Mouse (Mus musculus): Measurements from ENCODE around the gene Clint1. TPM values are rescaled to one million over a fixed set of nuclear protein-coding genes. Genes with fewer than 3 reads are reported as not detected.

Gene Clint1
- polyA plus RNA-seq, 1 experiment, result 25.6 TPM

DNA sequence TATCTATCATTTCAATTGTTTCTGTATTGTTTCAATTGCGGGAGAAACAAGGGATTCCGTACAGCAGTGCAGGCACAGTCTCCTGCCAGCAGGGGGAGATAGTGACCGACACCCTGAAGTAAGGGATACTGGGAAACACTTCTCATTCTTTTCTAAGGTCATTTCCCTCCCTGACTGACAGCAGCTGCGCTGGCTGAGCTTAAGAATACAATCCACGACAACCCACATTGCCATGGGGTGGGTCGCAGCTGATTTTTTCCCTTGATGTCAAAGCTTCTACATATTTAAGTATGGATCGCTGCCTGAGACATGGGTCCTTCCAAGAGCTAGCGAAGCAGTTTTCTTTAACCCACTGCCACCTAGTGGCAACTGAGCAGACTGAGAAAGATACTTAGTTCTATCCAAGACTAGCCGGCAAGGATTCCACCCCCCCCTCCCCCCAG is 74.8 kb downstream of the Clint1 start:
- H3K4me1 ChIP-seq (ENCODE audit: control insufficient read depth, insufficient read depth, low read length), result no peaks in the 10 kb centered on the region
- H3K4me3 ChIP-seq (replicated peaks; ENCODE audit: control insufficient read depth, low read depth, low read length), result peak overlapping the region; percentile 60
- H3K27ac ChIP-seq (ENCODE audit: control insufficient read depth, insufficient read depth, low read depth, low read length, poor library complexity), result no peak overlapping the region
- WGBS, result under 1% methylated on average over 9 of the region's 9 CpGs
- TF ChIP-seq POLR2A (IDR thresholded peaks at IDR 0.05; ENCODE audit: borderline replicate concordance, control insufficient read depth, low read depth, low read length), result no peak
- TF ChIP-seq CTCF (IDR thresholded peaks at IDR 0.05; ENCODE audit: control insufficient read depth, insufficient read depth, low read length), result peak; percentile 92

DNA sequence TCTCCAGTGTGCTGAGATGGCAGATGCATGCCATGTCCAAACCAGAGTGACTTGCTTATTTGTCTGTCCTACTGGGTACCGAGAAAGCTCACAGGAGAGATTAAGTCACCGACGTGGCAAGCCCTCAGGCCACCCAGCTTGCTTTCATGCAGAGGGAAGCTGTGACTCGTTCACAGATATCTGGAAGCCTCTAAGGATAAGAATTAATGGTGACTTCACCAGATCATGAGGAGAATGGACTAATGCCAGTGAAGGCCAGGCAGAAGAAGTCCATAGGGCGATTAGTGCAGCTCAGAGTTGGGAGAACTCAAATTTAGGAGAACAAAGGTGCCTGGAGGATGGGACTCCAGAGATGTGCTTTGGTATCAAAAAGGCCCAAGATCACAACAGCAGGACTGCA is 75.6 kb downstream of the Clint1 start:
- 67% methylated on average over 5 of the region's 5 CpGs for WGBS
- no peak overlapping the region for H3K4me3 ChIP-seq (replicated peaks; ENCODE audit: control insufficient read depth, low read depth, low read length)
- no peaks in the 10 kb centered on the region for H3K4me1 ChIP-seq (ENCODE audit: control insufficient read depth, insufficient read depth, low read length)
- TF ChIP-seq CTCF (IDR thresholded peaks at IDR 0.05; ENCODE audit: control insufficient read depth, insufficient read depth, low read length) (no peak), POLR2A (IDR thresholded peaks at IDR 0.05; ENCODE audit: borderline replicate concordance, control insufficient read depth, low read depth, low read length) (no peak)
- H3K27ac ChIP-seq (ENCODE audit: control insufficient read depth, insufficient read depth, low read depth, low read length, poor library complexity), result no peak overlapping the region

DNA sequence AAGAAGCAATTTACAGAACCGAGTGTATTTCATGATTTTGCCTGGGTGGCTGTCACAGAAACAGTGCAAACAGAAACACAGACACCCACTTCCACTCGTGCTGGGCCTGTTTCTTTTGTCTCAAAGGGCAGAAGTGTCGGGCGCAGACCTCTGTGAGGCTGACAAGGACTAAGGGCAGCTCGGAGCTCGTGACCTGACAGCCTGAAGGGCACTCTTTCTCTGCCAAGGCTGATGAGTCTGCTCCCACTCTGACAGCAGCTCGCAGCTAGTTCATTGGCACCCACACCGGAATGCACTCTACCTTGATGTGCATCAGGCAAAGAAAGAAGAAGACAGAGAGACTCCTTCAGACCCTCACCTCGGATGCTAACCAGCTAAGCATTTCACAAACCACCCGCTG is 77.7 kb downstream of the Clint1 start:
- Histone ChIP-seq H3K27ac (ENCODE audit: control insufficient read depth, insufficient read depth, low read depth, low read length, poor library complexity) (no peak overlapping the region), H3K4me3 (replicated peaks; ENCODE audit: control insufficient read depth, low read depth, low read length) (no peak overlapping the region), H3K4me1 (ENCODE audit: control insufficient read depth, insufficient read depth, low read length) (no peaks in the 10 kb centered on the region)
- WGBS, result 85% methylated on average over 10 of the region's 10 CpGs
- no peak for TF ChIP-seq CTCF (IDR thresholded peaks at IDR 0.05; ENCODE audit: control insufficient read depth, insufficient read depth, low read length)
- TF ChIP-seq POLR2A (IDR thresholded peaks at IDR 0.05; ENCODE audit: borderline replicate concordance, control insufficient read depth, low read depth, low read length), result no peak

GRCm38 (mm10) chr11:45932771-45933170 is 80.9 kb downstream of the Clint1 start:
- no peak overlapping the region for H3K27ac ChIP-seq (ENCODE audit: control insufficient read depth, insufficient read depth, low read depth, low read length, poor library complexity)
- WGBS, result 89% methylated on average over 10 of the region's 10 CpGs
- no peaks in the 10 kb centered on the region for H3K4me1 ChIP-seq (ENCODE audit: control insufficient read depth, insufficient read depth, low read length)
- H3K4me3 ChIP-seq (replicated peaks; ENCODE audit: control insufficient read depth, low read depth, low read length), result no peak overlapping the region
- TF ChIP-seq POLR2A (IDR thresholded peaks at IDR 0.05; ENCODE audit: borderline replicate concordance, control insufficient read depth, low read depth, low read length), result no peak
- no peak for TF ChIP-seq CTCF (IDR thresholded peaks at IDR 0.05; ENCODE audit: control insufficient read depth, insufficient read depth, low read length)

DNA sequence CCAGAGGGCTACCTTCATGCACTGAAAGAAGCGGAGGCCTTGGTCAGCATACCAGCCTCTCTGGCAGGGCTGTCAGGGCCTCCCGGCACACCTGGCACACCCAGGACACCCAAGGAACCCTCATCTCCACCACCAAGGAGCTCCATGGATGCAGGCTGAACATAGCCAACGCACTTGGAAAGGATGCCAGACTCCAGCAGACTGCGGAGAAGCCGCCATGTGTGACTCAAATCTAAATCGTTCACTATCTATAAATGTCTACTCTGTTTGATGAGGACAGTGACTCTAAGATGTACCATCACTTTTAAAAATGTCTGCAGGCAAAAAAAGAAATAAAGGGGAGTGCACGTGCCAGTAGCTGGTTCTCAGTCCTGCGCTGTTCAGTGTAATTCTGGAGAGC is 85.6 kb downstream of the Clint1 start:
- WGBS, result 93% methylated on average over 8 of the region's 8 CpGs

GRCm38 (mm10) chr11:45938917-45939316 is 87.1 kb downstream of the Clint1 start:
- H3K4me1 ChIP-seq (ENCODE audit: control insufficient read depth, insufficient read depth, low read length), result peaks cover 1% of the 10 kb centered on the region; the same call in 1 of the 2 replicates
- TF ChIP-seq CTCF (IDR thresholded peaks at IDR 0.05; ENCODE audit: control insufficient read depth, insufficient read depth, low read length), result no peak
- no peak for TF ChIP-seq POLR2A (IDR thresholded peaks at IDR 0.05; ENCODE audit: borderline replicate concordance, control insufficient read depth, low read depth, low read length)
- no peak overlapping the region for H3K27ac ChIP-seq (ENCODE audit: control insufficient read depth, insufficient read depth, low read depth, low read length, poor library complexity)
- 50% methylated on average over 8 of the region's 8 CpGs for WGBS
- no peak overlapping the region for H3K4me3 ChIP-seq (replicated peaks; ENCODE audit: control insufficient read depth, low read depth, low read length)

More for the DNA sequence above, 85.6 kb downstream of the Clint1 start:
- Histone ChIP-seq H3K4me1 (ENCODE audit: control insufficient read depth, insufficient read depth, low read length) (no peaks in the 10 kb centered on the region; the same call in 1 of the 2 replicates), H3K27ac (ENCODE audit: control insufficient read depth, insufficient read depth, low read depth, low read length, poor library complexity) (no peak overlapping the region), H3K4me3 (replicated peaks; ENCODE audit: control insufficient read depth, low read depth, low read length) (no peak overlapping the region)
- TF ChIP-seq POLR2A (IDR thresholded peaks at IDR 0.05; ENCODE audit: borderline replicate concordance, control insufficient read depth, low read depth, low read length) (no peak), CTCF (IDR thresholded peaks at IDR 0.05; ENCODE audit: control insufficient read depth, insufficient read depth, low read length) (no peak)

DNA sequence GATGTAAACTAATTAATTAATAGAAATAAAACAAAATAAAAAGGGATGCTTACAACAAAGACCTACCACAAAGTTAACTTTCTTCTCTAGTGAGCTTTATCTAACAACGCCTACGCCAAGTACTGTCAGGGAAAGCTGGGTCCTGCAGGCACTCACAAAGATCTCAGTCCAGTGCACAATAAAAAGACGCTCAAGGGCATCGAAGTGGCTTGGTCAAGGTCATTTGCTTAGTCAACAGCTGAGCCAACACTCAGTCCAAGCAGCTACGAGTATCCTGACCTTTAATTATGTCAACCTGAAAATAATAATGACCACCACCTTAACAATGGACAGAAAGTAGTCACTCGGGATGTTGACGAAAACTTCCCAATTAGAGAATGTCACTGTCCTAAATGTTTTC is 90.4 kb downstream of the Clint1 start:
- Histone ChIP-seq H3K4me1 (ENCODE audit: control insufficient read depth, insufficient read depth, low read length) (peaks cover 1% of the 10 kb centered on the region), H3K27ac (ENCODE audit: control insufficient read depth, insufficient read depth, low read depth, low read length, poor library complexity) (no peak overlapping the region), H3K4me3 (replicated peaks; ENCODE audit: control insufficient read depth, low read depth, low read length) (no peak overlapping the region)
- TF ChIP-seq CTCF (IDR thresholded peaks at IDR 0.05; ENCODE audit: control insufficient read depth, insufficient read depth, low read length), result no peak
- no peak for TF ChIP-seq POLR2A (IDR thresholded peaks at IDR 0.05; ENCODE audit: borderline replicate concordance, control insufficient read depth, low read depth, low read length)
- WGBS, result 88% methylated on average over 7 of the region's 7 CpGs

DNA sequence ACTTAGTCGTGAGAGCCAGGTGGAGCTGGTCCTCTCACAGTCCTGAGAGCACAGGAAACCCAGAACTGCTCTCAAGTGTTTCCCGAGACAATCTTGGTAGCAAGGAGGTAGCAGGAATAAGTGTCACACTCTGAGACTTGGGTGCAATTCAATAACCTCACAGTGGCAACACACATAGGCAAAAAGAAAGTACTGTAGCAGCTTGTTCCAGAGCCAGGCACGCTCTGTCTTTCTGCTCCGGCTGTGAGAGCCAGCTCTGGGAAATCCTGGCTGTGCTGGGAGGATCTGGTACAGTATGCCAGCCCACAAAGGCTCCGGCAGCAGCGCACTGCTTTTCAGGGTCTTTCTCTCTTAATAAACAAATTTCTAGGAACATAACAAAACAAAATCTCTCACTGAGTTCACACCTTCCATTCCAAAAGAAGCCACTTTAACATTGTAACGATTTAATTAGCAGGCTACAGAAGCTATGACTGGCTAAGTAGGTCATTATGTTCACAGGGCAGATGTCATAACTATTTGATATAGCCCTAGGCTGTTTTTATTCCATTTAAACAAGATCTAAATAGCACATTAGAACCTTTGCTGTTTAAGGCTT is 91.4 kb downstream of the Clint1 start:
- Histone ChIP-seq H3K4me1 (ENCODE audit: control insufficient read depth, insufficient read depth, low read length) (peaks cover 1% of the 10 kb centered on the region), H3K27ac (ENCODE audit: control insufficient read depth, insufficient read depth, low read depth, low read length, poor library complexity) (no peak overlapping the region), H3K4me3 (replicated peaks; ENCODE audit: control insufficient read depth, low read depth, low read length) (no peak overlapping the region)
- TF ChIP-seq CTCF (IDR thresholded peaks at IDR 0.05; ENCODE audit: control insufficient read depth, insufficient read depth, low read length), result no peak
- no peak for TF ChIP-seq POLR2A (IDR thresholded peaks at IDR 0.05; ENCODE audit: borderline replicate concordance, control insufficient read depth, low read depth, low read length)
- WGBS, result 77% methylated on average over 7 of the region's 7 CpGs

All from bone marrow, adult 2 months (tissue).